Mouse (Mus musculus): ENCODE data around the gene Uqcrh. TPM values are rescaled to one million over a fixed set of nuclear protein-coding genes. Genes with fewer than 3 reads are reported as not detected.

Gene Uqcrh
- polyA plus RNA-seq, 1 experiment from 2014 or later, result 455 TPM

DNA sequence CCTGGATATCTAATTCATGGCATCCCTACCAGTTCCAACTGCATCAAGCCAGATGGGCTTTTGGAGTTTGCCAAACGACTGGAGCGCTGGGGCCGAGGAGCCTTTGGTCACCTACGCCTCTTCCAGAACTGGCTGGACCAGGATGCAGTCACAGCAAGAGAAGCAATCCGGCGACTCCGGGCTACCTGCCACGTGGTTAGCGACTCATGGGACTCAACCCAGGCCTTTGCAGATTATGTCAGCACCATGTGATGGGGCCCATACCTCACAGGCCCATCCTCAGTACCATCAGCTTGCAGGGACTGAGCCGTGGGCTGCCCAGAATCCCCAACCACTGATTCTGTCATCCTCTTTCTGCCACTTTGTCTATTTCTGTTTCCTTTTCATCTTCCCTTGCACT, 21.4 kb upstream of the Uqcrh start:
- Histone ChIP-seq H3K9me3 (ENCODE audit: control insufficient read depth, low read length) (no peaks in the 10 kb centered on the region), H3K27me3 (ENCODE audit: control insufficient read depth, insufficient read depth, low read length) (no peaks in the 10 kb centered on the region), H3K4me3 (ENCODE audit: low read depth, low read length) (no peak overlapping the region), H3K9ac (ENCODE audit: low read length) (no peak overlapping the region), H3K4me2 (no peak overlapping the region), H3K4me1 (ENCODE audit: control insufficient read depth, insufficient read depth, low read length) (no peaks in the 10 kb centered on the region), H3K27ac (ENCODE audit: low read depth, low read length) (no peak overlapping the region), H3K36me3 (ENCODE audit: control insufficient read depth, insufficient read depth, low read length) (peaks cover 36% of the 10 kb centered on the region)
- WGBS, result 92% methylated on average over 10 of the region's 10 CpGs
- ATAC-seq (ENCODE audit: low FRiP score) (no peak), DNase-seq (ENCODE audit: low spot score, missing footprints) (no peak)

DNA sequence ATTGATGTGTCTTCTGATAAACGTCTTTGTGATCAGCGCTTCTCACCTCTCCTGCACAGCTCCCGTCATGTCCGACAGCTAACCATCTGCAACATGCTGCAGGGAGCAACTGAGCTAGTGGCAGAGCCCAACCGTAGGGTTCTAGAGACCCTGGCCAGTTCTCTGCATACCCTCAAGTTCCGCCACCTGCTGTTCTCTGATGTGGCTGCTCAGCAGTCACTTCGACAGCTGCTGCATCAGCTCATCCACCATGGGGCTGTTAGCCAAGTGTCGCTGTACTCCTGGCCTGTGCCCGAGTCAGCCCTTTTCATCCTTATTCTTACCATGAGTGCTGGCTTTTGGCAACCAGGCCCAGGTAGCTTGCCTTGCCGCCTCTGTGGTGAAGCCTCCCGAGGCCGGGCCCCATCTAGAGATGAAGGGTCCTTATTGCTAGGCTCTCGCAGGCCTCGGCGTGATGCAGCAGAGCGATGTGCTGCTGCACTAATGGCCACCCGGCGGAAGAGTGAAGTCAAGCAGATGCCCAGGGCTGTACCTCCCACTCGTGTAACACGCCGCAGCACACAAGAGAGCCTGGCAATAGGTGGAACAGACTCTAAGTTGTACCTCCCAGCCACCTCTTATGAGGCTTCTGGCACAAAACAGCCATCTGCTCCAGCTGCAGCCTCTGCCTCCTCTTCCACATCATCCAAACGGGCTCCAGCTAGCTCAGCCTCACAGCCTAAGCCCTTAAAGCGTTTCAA, 13.8 kb upstream of the Uqcrh start:
- Histone ChIP-seq H3K9ac (ENCODE audit: low read length) (no peak overlapping the region), H3K36me3 (ENCODE audit: control insufficient read depth, insufficient read depth, low read length) (peaks cover 15% of the 10 kb centered on the region), H3K9me3 (ENCODE audit: control insufficient read depth, low read length) (no peaks in the 10 kb centered on the region), H3K27ac (ENCODE audit: low read depth, low read length) (no peak overlapping the region), H3K4me1 (ENCODE audit: control insufficient read depth, insufficient read depth, low read length) (no peaks in the 10 kb centered on the region), H3K27me3 (ENCODE audit: control insufficient read depth, insufficient read depth, low read length) (no peaks in the 10 kb centered on the region), H3K4me3 (ENCODE audit: low read depth, low read length) (no peak overlapping the region), H3K4me2 (no peak overlapping the region)
- ATAC-seq (ENCODE audit: low FRiP score) (no peak), DNase-seq (ENCODE audit: low spot score, missing footprints) (no peak)
- 90% methylated on average over 23 of the region's 23 CpGs for WGBS

DNA sequence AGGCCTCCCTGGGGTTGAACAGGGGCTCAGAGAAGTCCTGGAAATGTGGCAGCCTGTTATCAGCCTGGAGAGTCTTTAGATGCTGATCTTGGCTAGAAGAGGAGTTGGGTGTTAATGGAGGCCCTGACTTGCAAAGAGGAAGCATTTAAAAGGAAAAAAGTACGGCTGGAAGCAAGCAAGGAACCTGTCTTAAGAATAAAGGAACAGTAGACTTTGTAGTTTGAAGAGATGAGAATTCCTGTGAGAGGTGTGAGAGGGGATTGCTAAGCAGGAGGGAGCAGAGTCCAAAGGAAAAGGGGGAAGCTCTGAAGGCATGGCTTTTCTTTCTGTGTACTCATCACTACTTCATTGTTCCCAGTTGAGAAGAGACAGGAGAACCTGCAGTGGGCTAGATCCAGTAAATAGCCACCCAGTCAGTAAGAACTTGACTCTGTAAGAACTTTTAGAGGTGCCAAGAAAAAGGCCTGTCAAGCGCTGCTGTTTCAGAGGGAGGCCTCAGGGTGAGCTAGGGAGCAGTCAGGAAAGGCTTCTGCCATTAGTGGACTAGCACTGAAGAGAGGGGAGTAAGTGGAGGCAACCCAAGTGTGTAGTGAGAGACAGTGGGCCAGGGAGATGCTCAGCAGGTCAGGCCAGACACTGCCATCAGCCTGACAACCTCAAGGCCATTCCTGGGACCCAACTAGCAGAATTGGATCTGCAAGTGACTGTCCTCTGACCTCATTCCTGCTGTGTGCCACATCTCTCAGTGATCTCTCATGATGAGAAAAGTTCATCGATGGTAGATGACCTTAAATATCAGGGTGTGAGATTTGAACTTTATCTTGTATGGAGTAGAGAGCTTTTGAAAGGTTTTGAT, 2.6 kb upstream of the Uqcrh start:
- no peak for ATAC-seq (ENCODE audit: low FRiP score)
- Histone ChIP-seq H3K4me3 (ENCODE audit: low read depth, low read length) (peak overlapping the region; percentile 97), H3K4me1 (ENCODE audit: control insufficient read depth, insufficient read depth, low read length) (peaks cover 21% of the 10 kb centered on the region), H3K9me3 (ENCODE audit: control insufficient read depth, low read length) (no peaks in the 10 kb centered on the region), H3K36me3 (ENCODE audit: control insufficient read depth, insufficient read depth, low read length) (peaks cover 10% of the 10 kb centered on the region), H3K9ac (ENCODE audit: low read length) (peak overlapping the region; percentile 98), H3K27ac (ENCODE audit: low read depth, low read length) (no peak overlapping the region; the same call in 1 of the 2 replicates), H3K27me3 (ENCODE audit: control insufficient read depth, insufficient read depth, low read length) (no peaks in the 10 kb centered on the region), H3K4me2 (peak overlapping the region; percentile 68)
- 65% methylated on average over 3 of the region's 3 CpGs for WGBS
- no peak for DNase-seq (ENCODE audit: low spot score, missing footprints)

DNA sequence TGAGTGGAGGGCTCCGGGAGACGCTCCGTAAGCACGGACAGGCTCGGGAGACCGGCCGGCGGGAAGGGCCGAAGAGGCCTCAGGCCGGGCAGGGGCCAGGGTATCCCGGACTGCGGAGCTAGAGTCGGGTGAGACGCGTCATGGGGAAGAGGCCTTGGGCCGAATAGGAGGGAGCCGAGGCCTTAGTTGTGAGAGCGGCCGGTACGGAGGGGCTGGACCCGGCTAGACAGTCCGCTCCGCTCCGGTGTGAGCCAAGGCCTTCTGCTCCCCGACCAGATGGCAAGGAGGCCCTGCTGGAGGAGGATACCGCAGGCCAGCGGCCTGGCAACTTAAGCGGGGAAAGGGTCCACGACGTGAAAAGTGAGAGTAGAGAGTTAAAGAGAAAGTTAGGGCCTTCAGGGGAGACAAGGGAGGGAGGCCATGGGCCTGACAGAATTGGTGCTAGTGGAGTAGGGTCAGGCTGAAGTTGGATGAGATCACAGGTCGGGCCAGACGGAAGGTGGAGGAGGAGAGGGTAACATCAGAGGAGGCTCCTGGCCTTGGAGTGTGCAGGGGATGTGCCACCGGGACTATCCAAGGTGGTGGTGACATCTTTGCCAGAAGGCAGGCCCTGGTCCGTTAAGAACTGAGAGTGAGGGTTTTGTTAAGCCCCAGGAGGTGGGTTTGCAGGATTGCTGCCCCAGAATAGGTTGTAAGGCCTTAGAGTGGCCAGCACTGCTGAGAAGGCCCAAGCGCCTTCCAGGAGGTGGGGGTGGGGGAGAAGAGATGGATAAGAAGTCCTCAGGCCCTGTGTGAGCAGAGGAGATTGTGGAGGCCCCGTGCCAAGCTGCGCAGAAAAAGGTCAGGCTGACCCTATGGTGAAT, 1.7 kb upstream of the Uqcrh start:
- H3K4me1 ChIP-seq (ENCODE audit: control insufficient read depth, insufficient read depth, low read length), result peaks cover 21% of the 10 kb centered on the region
- DNase-seq (ENCODE audit: low spot score, missing footprints) (peak; percentile 94), ATAC-seq (ENCODE audit: low FRiP score) (peak; percentile 26)
- H3K4me3 ChIP-seq (ENCODE audit: low read depth, low read length), result peak overlapping the region; percentile 97
- no peaks in the 10 kb centered on the region for H3K9me3 ChIP-seq (ENCODE audit: control insufficient read depth, low read length)
- H3K27me3 ChIP-seq (ENCODE audit: control insufficient read depth, insufficient read depth, low read length), result no peaks in the 10 kb centered on the region
- peak overlapping the region; percentile 98 for H3K9ac ChIP-seq (ENCODE audit: low read length)
- peak overlapping the region; percentile 68 for H3K4me2 ChIP-seq
- WGBS, result 3% methylated on average over 37 of the region's 37 CpGs
- H3K36me3 ChIP-seq (ENCODE audit: control insufficient read depth, insufficient read depth, low read length), result peaks cover 10% of the 10 kb centered on the region
- H3K27ac ChIP-seq (ENCODE audit: low read depth, low read length), result peak overlapping the region; percentile 95

DNA sequence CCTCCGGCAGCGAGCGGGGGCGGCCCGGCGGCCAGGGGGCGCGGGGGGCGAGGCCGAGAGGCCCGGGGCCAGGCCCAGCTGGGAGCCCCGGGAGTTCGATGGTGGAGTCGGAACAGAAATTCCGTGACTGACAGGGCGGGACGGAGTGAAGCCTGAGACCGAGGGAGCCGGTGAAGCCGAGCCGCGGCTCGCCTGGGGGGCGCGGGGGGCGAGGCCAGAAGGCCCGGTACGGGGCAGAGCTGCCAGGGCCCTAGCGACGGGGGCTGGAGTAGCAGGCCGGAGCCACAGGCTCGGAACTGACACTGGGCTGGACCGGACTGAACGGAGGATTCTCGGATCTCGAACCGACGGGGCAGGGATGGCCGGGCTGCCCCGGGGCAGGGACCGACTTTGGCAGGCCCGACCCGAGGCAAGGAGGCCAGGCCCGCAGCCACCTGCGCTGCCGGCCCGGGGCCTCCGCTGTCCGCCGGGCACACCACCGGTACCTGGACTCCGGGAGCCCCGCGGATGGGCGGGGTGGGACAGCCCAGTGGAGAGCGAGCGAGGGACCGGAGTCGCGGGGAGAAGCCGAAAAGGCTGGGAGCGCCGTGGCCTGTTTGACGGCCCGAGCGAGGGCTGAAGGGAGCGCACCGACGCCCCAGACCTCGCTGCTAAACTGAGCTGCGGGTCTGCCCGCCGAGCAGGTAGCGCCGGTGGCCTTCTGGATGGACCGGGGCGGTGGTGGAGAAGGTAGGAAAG, 929 bp upstream of the Uqcrh start:
- Histone ChIP-seq H3K9me3 (ENCODE audit: control insufficient read depth, low read length) (no peaks in the 10 kb centered on the region), H3K36me3 (ENCODE audit: control insufficient read depth, insufficient read depth, low read length) (peaks cover 5% of the 10 kb centered on the region), H3K4me1 (ENCODE audit: control insufficient read depth, insufficient read depth, low read length) (peaks cover 21% of the 10 kb centered on the region), H3K4me2 (peak overlapping the region; percentile 68), H3K27me3 (ENCODE audit: control insufficient read depth, insufficient read depth, low read length) (no peaks in the 10 kb centered on the region), H3K4me3 (ENCODE audit: low read depth, low read length) (peak overlapping the region; percentile 97), H3K27ac (ENCODE audit: low read depth, low read length) (peak overlapping the region; percentile 95), H3K9ac (ENCODE audit: low read length) (peak overlapping the region; percentile 98)
- WGBS, result under 1% methylated on average over 65 of the region's 77 CpGs
- DNase-seq (ENCODE audit: low spot score, missing footprints), result peak; percentile 98
- ATAC-seq (ENCODE audit: low FRiP score), result peak; percentile 79

DNA sequence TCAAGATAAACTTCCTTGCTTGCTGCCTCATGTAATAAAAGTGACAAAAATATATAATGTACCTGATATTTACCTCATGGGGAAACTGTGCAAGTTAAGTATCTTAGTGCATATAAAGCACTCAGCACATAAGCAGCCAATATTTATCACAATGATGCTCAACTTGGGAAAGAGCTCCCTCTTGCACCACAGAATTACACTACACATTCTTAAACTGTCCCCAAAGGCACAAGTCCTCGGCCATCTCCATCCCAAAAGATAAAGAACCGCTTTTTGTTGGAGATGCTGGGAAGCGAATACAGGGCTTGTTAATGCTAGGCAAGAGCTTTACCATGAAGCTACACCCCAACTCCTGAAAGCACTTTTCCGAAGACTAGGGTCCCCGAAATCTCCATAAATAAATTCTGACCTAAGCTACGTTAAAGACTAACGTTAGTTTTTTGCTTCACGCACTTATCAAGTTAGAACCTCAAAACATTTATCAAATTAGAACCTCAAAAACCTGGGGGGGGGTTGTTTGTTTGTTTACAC, 661 bp downstream of the Uqcrh start:
- Histone ChIP-seq H3K9ac (ENCODE audit: low read length) (peak overlapping the region; percentile 98), H3K27ac (ENCODE audit: low read depth, low read length) (no peak overlapping the region), H3K4me2 (peak overlapping the region; percentile 75), H3K4me1 (ENCODE audit: control insufficient read depth, insufficient read depth, low read length) (peaks cover 21% of the 10 kb centered on the region), H3K27me3 (ENCODE audit: control insufficient read depth, insufficient read depth, low read length) (no peaks in the 10 kb centered on the region), H3K36me3 (ENCODE audit: control insufficient read depth, insufficient read depth, low read length) (peaks cover 3% of the 10 kb centered on the region; the same call in 1 of the 2 replicates), H3K9me3 (ENCODE audit: control insufficient read depth, low read length) (no peaks in the 10 kb centered on the region), H3K4me3 (ENCODE audit: low read depth, low read length) (peak overlapping the region; percentile 97)
- DNase-seq (ENCODE audit: low spot score, missing footprints), result peak; percentile 90
- ATAC-seq (ENCODE audit: low FRiP score), result no peak
- WGBS, result 1% methylated on average over 8 of the region's 8 CpGs

DNA sequence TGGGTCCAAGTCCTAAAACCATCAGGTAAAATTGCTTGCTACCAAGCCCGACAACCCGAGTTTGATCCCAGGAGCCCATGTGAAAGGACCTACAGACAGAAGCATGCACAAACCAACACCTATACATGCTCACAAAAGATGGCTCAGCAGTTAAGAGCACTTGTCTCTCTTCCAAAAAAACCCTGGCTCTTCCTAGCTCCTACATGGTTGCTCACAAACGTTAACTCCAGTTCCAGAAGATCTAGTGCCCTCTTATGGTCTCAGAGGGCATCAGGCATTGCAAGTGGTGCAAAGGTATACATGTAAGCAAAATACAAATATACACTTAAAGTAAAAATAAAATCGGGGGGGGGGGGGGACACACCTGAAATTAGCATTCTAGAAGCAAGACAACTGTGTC, 1.7 kb downstream of the Uqcrh start:
- peaks cover 4% of the 10 kb centered on the region; the same call in 1 of the 2 replicates for H3K36me3 ChIP-seq (ENCODE audit: control insufficient read depth, insufficient read depth, low read length)
- H3K4me1 ChIP-seq (ENCODE audit: control insufficient read depth, insufficient read depth, low read length), result peaks cover 21% of the 10 kb centered on the region
- no peak overlapping the region for H3K4me3 ChIP-seq (ENCODE audit: low read depth, low read length)
- peak overlapping the region; percentile 14; the same call in 1 of the 2 replicates for H3K4me2 ChIP-seq
- ATAC-seq (ENCODE audit: low FRiP score) (no peak), DNase-seq (ENCODE audit: low spot score, missing footprints) (peak; percentile 75)
- 52% methylated on average over 4 of the region's 4 CpGs for WGBS
- no peak overlapping the region for H3K9ac ChIP-seq (ENCODE audit: low read length)
- H3K27ac ChIP-seq (ENCODE audit: low read depth, low read length), result no peak overlapping the region
- no peaks in the 10 kb centered on the region for H3K27me3 ChIP-seq (ENCODE audit: control insufficient read depth, insufficient read depth, low read length)
- no peaks in the 10 kb centered on the region for H3K9me3 ChIP-seq (ENCODE audit: control insufficient read depth, low read length)

DNA sequence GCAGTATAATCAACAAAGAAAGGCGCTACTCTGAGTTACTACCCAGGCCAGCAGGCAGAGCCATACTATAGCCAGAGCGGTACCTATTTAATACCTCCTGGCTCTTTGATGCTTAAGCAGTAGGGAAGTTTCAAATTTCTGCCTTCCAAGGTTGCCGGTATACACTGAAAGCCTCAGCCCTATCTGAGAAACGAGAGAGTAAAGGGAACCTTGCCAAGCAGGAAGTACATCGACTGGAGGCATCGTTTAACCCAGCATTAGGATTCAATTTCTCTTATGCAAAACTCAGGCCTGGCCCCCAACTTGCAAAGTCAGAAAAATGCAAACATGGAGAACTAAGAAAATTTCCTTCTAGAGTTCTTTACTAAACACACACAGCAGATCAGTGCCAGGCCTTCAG, 4.8 kb downstream of the Uqcrh start:
- H3K4me2 ChIP-seq, result no peak overlapping the region
- H3K9ac ChIP-seq (ENCODE audit: low read length), result no peak overlapping the region
- WGBS, result 92% methylated on average over 6 of the region's 6 CpGs
- no peak for DNase-seq (ENCODE audit: low spot score, missing footprints)
- no peak overlapping the region for H3K27ac ChIP-seq (ENCODE audit: low read depth, low read length)
- H3K4me1 ChIP-seq (ENCODE audit: control insufficient read depth, insufficient read depth, low read length), result peaks cover 12% of the 10 kb centered on the region; the same call in 1 of the 2 replicates
- peaks cover 12% of the 10 kb centered on the region; the same call in 1 of the 2 replicates for H3K36me3 ChIP-seq (ENCODE audit: control insufficient read depth, insufficient read depth, low read length)
- no peaks in the 10 kb centered on the region for H3K9me3 ChIP-seq (ENCODE audit: control insufficient read depth, low read length)
- no peak overlapping the region for H3K4me3 ChIP-seq (ENCODE audit: low read depth, low read length)
- no peak for ATAC-seq (ENCODE audit: low FRiP score)
- H3K27me3 ChIP-seq (ENCODE audit: control insufficient read depth, insufficient read depth, low read length), result no peaks in the 10 kb centered on the region

Measured in midbrain, embryonic 11.5 days (tissue).